Mouse (Mus musculus): ENCODE results near the gene Numb. TPM values are rescaled to one million over a fixed set of nuclear protein-coding genes. Genes with fewer than 3 reads are reported as not detected.

Numb gene
- total RNA-seq, 1 experiment = 17.2 TPM

DNA sequence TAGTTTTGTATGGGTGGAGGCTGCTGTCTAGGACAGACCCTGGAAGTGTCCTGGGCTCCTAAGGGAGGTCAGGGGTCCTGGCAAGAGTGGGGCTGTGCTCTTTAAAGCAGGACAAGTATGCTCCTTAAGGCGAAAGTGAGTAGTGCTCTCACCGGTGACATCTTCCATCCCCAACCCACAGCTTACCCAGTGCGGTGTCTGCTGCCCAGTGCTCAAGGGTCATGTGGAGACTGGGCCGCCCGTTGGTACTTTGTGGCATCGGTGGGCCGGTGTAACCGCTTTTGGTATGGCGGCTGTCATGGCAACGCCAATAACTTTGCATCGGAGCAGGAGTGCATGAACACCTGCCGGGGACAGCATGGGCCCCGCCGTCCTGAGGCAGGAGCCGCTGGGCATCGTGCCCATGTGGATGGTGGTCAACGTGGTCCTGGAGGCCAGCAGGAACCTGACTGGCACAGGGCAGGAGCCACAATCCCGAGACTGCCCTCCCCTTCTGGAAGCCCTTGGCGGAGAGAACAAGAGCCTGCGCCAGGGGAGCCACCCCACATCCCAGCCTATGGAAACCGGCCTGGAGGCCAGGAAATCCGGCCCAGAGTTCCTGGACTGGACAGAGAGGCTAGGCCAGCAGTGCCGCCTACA, 140.0 kb downstream of the Numb start:
- no peak overlapping the region for H3K27ac ChIP-seq (ENCODE audit: insufficient read depth, low read depth, low read length, poor library complexity, severe bottlenecking)
- H3K4me3 ChIP-seq (ENCODE audit: insufficient read depth in 1 of 2, low read depth in 1 of 2, low read length in 2 of 2, poor library complexity in 1 of 2, severe bottlenecking in 1 of 2) = peak overlapping the region; percentile 43 to 65; a peak in 3 of 4 replicates
- in situ Hi-C loops (cut with MboI; ENCODE audit: low sequenced_read_pairs in 2 of 2, unreplicated experiment in 2 of 2) = no loop called here
- no peaks in the 10 kb centered on the region for H3K9me3 ChIP-seq (ENCODE audit: control insufficient read depth, insufficient read depth, low read depth, low read length)
- no peaks in the 10 kb centered on the region for H3K4me1 ChIP-seq (ENCODE audit: control insufficient read depth in 2 of 2, insufficient read depth in 2 of 2, low read length in 2 of 2, poor library complexity in 1 of 2)
- TF ChIP-seq ZC3H11A (IDR thresholded peaks at IDR 0.05; ENCODE audit: borderline replicate concordance, low read depth, low read length) (no peak), HCFC1 (IDR thresholded peaks at IDR 0.05; ENCODE audit: borderline replicate concordance, insufficient read depth, low read length) (no peak), ZNF384 (IDR thresholded peaks at IDR 0.05; ENCODE audit: low read depth, low read length) (no peak), CHD2 (IDR thresholded peaks at IDR 0.05; ENCODE audit: low read depth, low read length) (no peak), MAFK (IDR thresholded peaks at IDR 0.05; ENCODE audit: insufficient read depth, low read depth, low read length) (no peak)
- peak overlapping the region; percentile 35; the same call in 1 of the 2 replicates for H3K9ac ChIP-seq (ENCODE audit: insufficient read depth, low read depth, low read length, poor library complexity, severe bottlenecking)
- no peak for DNase-seq (ENCODE audit: low read depth, low spot score)
- no peaks in the 10 kb centered on the region for H3K36me3 ChIP-seq (ENCODE audit: control insufficient read depth, insufficient read depth, low read length, poor library complexity, severe bottlenecking)

DNA sequence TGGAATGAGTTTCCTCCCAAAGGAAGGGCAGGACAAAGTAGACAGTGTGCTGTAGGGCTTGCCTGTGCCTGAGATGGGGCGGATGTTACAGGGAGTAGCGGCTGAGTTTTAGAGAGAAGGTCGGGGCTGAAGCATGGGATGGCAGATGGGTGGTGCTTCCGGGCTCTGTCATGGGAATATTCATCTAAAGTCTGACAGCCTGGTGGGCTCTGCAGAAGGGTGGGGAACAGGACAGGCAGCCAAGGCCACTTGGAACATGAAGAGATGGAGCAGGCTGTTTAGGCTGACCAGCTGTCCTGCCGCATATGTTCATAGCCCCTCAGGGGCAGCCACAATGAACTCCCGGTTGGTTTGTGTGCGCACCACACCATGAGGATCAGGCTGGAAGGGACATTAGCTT, 140.5 kb downstream of the Numb start:
- in situ Hi-C loops (cut with MboI; ENCODE audit: low sequenced_read_pairs in 2 of 2, unreplicated experiment in 2 of 2) = no loop called here

DNA sequence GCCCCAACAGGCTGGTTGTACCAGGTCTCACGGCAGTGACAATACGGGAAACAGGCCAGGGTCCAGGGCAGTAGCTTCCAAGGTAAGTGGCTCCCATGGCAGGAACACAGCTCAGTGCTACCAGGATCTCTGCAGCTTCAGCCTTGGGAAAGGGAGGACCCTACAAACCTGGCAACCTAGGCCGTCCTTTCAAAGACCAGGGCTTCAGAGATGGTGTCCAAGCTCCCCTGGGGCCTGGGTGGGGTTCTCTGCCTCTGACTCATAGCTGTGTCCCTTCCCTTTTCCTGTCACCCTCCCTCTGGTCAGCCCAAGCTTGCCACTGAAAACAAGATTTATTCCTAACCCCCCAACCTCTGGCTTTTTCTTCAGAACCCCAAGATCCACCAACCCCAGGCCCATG, 141.6 kb downstream of the Numb start:
- Histone ChIP-seq H3K4me3 (ENCODE audit: insufficient read depth in 1 of 2, low read depth in 1 of 2, low read length in 2 of 2, poor library complexity in 1 of 2, severe bottlenecking in 1 of 2) (no peak overlapping the region), H3K9me3 (ENCODE audit: control insufficient read depth, insufficient read depth, low read depth, low read length) (no peaks in the 10 kb centered on the region), H3K9ac (ENCODE audit: insufficient read depth, low read depth, low read length, poor library complexity, severe bottlenecking) (no peak overlapping the region), H3K27ac (ENCODE audit: insufficient read depth, low read depth, low read length, poor library complexity, severe bottlenecking) (no peak overlapping the region), H3K4me1 (ENCODE audit: control insufficient read depth in 2 of 2, insufficient read depth in 2 of 2, low read length in 2 of 2, poor library complexity in 1 of 2) (no peaks in the 10 kb centered on the region), H3K36me3 (ENCODE audit: control insufficient read depth, insufficient read depth, low read length, poor library complexity, severe bottlenecking) (no peaks in the 10 kb centered on the region)
- in situ Hi-C loops (cut with MboI; ENCODE audit: low sequenced_read_pairs in 2 of 2, unreplicated experiment in 2 of 2) = no loop called here
- DNase-seq (ENCODE audit: low read depth, low spot score) = no peak
- TF ChIP-seq ZNF384 (IDR thresholded peaks at IDR 0.05; ENCODE audit: low read depth, low read length) = no peak
- no peak for TF ChIP-seq HCFC1 (IDR thresholded peaks at IDR 0.05; ENCODE audit: borderline replicate concordance, insufficient read depth, low read length)
- no peak for TF ChIP-seq MAFK (IDR thresholded peaks at IDR 0.05; ENCODE audit: insufficient read depth, low read depth, low read length)
- no peak for TF ChIP-seq ZC3H11A (IDR thresholded peaks at IDR 0.05; ENCODE audit: borderline replicate concordance, low read depth, low read length)
- no peak for TF ChIP-seq CHD2 (IDR thresholded peaks at IDR 0.05; ENCODE audit: low read depth, low read length)

More for the DNA sequence above, 140.5 kb downstream of the Numb start:
- DNase-seq (ENCODE audit: low read depth, low spot score) = no peak
- Histone ChIP-seq H3K27ac (ENCODE audit: insufficient read depth, low read depth, low read length, poor library complexity, severe bottlenecking) (no peak overlapping the region), H3K9me3 (ENCODE audit: control insufficient read depth, insufficient read depth, low read depth, low read length) (no peaks in the 10 kb centered on the region), H3K36me3 (ENCODE audit: control insufficient read depth, insufficient read depth, low read length, poor library complexity, severe bottlenecking) (no peaks in the 10 kb centered on the region), H3K9ac (ENCODE audit: insufficient read depth, low read depth, low read length, poor library complexity, severe bottlenecking) (no peak overlapping the region), H3K4me3 (ENCODE audit: insufficient read depth in 1 of 2, low read depth in 1 of 2, low read length in 2 of 2, poor library complexity in 1 of 2, severe bottlenecking in 1 of 2) (peak overlapping the region in 1 of 2 experiments; percentile 65; a peak in 1 of 4 replicates), H3K4me1 (ENCODE audit: control insufficient read depth in 2 of 2, insufficient read depth in 2 of 2, low read length in 2 of 2, poor library complexity in 1 of 2) (no peaks in the 10 kb centered on the region)
- TF ChIP-seq ZC3H11A (IDR thresholded peaks at IDR 0.05; ENCODE audit: borderline replicate concordance, low read depth, low read length) (no peak), ZNF384 (IDR thresholded peaks at IDR 0.05; ENCODE audit: low read depth, low read length) (no peak), CHD2 (IDR thresholded peaks at IDR 0.05; ENCODE audit: low read depth, low read length) (no peak), MAFK (IDR thresholded peaks at IDR 0.05; ENCODE audit: insufficient read depth, low read depth, low read length) (no peak), HCFC1 (IDR thresholded peaks at IDR 0.05; ENCODE audit: borderline replicate concordance, insufficient read depth, low read length) (no peak)

DNA sequence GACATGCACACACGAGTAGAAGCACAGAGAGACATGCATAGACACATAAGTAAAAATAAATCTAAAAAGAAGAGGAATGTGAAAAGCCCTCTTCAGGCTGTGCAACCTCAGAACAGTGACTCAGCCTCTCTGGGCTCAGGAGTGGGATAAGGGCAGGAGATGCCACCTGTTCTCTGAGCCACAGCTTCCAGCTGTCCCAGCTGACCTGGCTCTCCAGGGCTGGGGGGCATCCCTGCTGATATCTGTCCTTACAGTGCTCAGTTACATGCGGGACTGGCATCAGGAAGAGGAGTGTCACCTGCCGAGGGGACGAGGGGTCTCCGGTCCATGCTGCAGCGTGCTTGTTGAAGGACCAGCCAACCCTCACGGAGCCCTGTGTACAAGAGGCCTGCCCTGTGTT, 145.0 kb downstream of the Numb start:
- H3K4me1 ChIP-seq (ENCODE audit: control insufficient read depth in 2 of 2, insufficient read depth in 2 of 2, low read length in 2 of 2, poor library complexity in 1 of 2) = peaks cover 0 to 2% of the 10 kb centered on the region in 2 experiments; a peak in 1 of 4 replicates
- H3K9me3 ChIP-seq (ENCODE audit: control insufficient read depth, insufficient read depth, low read depth, low read length) = no peaks in the 10 kb centered on the region
- H3K36me3 ChIP-seq (ENCODE audit: control insufficient read depth, insufficient read depth, low read length, poor library complexity, severe bottlenecking) = no peaks in the 10 kb centered on the region
- DNase-seq (ENCODE audit: low read depth, low spot score) = no peak
- no peak overlapping the region for H3K27ac ChIP-seq (ENCODE audit: insufficient read depth, low read depth, low read length, poor library complexity, severe bottlenecking)
- no peak overlapping the region for H3K9ac ChIP-seq (ENCODE audit: insufficient read depth, low read depth, low read length, poor library complexity, severe bottlenecking)
- no peak for TF ChIP-seq MAFK (IDR thresholded peaks at IDR 0.05; ENCODE audit: insufficient read depth, low read depth, low read length)
- no peak overlapping the region for H3K4me3 ChIP-seq (ENCODE audit: insufficient read depth in 1 of 2, low read depth in 1 of 2, low read length in 2 of 2, poor library complexity in 1 of 2, severe bottlenecking in 1 of 2)
- in situ Hi-C loops (cut with MboI; ENCODE audit: low sequenced_read_pairs in 2 of 2, unreplicated experiment in 2 of 2) = no loop called here

DNA sequence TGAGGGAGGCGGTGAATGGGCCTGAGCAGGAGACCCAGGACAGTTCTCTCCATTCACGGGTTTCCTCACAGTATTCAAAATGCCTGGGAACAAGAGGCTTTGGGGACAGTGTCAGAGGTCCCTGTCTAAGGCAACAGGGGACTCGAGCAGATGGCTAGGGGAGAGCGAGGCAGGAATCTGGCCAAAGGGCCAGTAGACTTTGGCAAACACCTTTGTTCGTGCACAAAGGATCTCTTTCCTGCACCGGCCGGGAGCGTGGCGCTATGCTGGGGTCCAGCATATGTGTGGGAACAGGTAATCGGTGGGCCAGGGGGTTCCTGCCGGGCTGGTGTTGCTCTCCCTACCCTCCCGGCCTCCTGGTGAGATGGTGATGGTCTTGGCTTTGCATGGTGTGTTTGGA, 146.1 kb downstream of the Numb start:
- H3K4me1 ChIP-seq (ENCODE audit: control insufficient read depth in 2 of 2, insufficient read depth in 2 of 2, low read length in 2 of 2, poor library complexity in 1 of 2) = peaks cover 0 to 5% of the 10 kb centered on the region in 2 experiments; a peak in 1 of 4 replicates
- DNase-seq (ENCODE audit: low read depth, low spot score) = no peak
- no peak overlapping the region for H3K27ac ChIP-seq (ENCODE audit: insufficient read depth, low read depth, low read length, poor library complexity, severe bottlenecking)
- no peaks in the 10 kb centered on the region for H3K9me3 ChIP-seq (ENCODE audit: control insufficient read depth, insufficient read depth, low read depth, low read length)
- in situ Hi-C loops (cut with MboI; ENCODE audit: low sequenced_read_pairs in 2 of 2, unreplicated experiment in 2 of 2) = no loop called here
- no peak overlapping the region for H3K9ac ChIP-seq (ENCODE audit: insufficient read depth, low read depth, low read length, poor library complexity, severe bottlenecking)
- TF ChIP-seq MAFK (IDR thresholded peaks at IDR 0.05; ENCODE audit: insufficient read depth, low read depth, low read length) (no peak), ZC3H11A (IDR thresholded peaks at IDR 0.05; ENCODE audit: borderline replicate concordance, low read depth, low read length) (no peak), CHD2 (IDR thresholded peaks at IDR 0.05; ENCODE audit: low read depth, low read length) (no peak), ZNF384 (IDR thresholded peaks at IDR 0.05; ENCODE audit: low read depth, low read length) (no peak), HCFC1 (IDR thresholded peaks at IDR 0.05; ENCODE audit: borderline replicate concordance, insufficient read depth, low read length) (no peak)
- no peak overlapping the region for H3K4me3 ChIP-seq (ENCODE audit: insufficient read depth in 1 of 2, low read depth in 1 of 2, low read length in 2 of 2, poor library complexity in 1 of 2, severe bottlenecking in 1 of 2)
- no peaks in the 10 kb centered on the region for H3K36me3 ChIP-seq (ENCODE audit: control insufficient read depth, insufficient read depth, low read length, poor library complexity, severe bottlenecking)
